Mouse (Mus musculus): ENCODE measurements around the gene Tmem189. TPM values are rescaled to one million over a fixed set of nuclear protein-coding genes. Genes with fewer than 3 reads are reported as not detected.

Tmem189 gene
- polyA plus RNA-seq, 1 experiment from 2014 or later, result 35.5 TPM

DNA sequence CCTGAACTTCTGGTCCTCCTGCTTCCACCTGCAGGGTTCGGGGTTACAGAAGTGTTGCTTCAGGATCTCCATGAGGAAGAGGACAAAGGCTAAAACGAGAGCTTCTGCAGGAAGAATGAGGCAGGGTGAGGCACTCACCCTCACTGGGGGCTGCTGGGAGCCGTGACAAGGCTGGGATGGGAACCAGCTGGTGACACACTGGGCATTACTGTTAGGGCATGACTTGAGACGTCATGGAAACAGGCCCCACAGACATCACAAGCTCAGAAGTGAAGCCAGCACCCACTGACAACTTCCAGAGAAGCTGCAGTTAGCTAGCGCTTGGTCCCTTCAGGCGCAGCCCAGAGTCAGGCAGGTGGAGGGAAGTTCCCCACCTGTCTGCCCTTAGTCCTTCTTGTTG, 89.7 kb downstream of the Tmem189 start:
- H3K4me2 ChIP-seq (ENCODE audit: low read depth, severe bottlenecking), result no peak overlapping the region
- peaks cover 37% of the 10 kb centered on the region for H3K4me1 ChIP-seq (ENCODE audit: control insufficient read depth, insufficient read depth, low read length)
- DNase-seq (ENCODE audit: low spot score) (no peak), ATAC-seq (ENCODE audit: insufficient number of reproducible peaks, low FRiP score, low TSS enrichment, low read depth) (no peak)
- H3K9me3 ChIP-seq (ENCODE audit: control insufficient read depth, low read length), result no peaks in the 10 kb centered on the region
- H3K27me3 ChIP-seq (ENCODE audit: control insufficient read depth, insufficient read depth, low read length), result no peaks in the 10 kb centered on the region
- H3K27ac ChIP-seq (replicated peaks; ENCODE audit: low read depth, low read length), result no peak overlapping the region
- no peak overlapping the region for H3K4me3 ChIP-seq (ENCODE audit: low read depth, low read length)
- H3K9ac ChIP-seq (ENCODE audit: low read length), result no peak overlapping the region
- WGBS, result 79% methylated on average over 6 of the region's 6 CpGs
- no peaks in the 10 kb centered on the region for H3K36me3 ChIP-seq (ENCODE audit: control insufficient read depth, insufficient read depth, low read length)

DNA sequence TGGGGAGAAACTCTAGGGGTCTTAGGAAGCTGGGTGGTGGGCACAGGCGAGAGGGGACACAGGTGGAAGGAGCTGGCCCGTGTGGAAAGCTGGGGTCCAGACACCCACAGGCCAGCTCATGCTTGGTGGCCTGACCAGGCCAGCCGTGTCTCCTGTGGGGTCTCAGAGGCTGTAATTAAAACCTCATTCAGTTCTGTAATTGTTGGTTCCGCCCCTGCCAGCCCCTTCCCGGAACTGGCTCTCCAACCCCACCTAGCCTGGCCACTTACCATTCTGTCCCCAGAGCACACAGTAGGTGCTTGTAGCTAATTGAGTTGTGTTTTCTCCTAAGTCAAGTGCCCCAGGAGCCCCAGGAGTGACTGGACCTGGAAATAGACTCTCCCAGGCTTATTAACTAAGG, 90.4 kb downstream of the Tmem189 start:
- 27% methylated on average over 5 of the region's 5 CpGs for WGBS
- Histone ChIP-seq H3K27ac (replicated peaks; ENCODE audit: low read depth, low read length) (no peak overlapping the region), H3K4me2 (ENCODE audit: low read depth, severe bottlenecking) (no peak overlapping the region), H3K4me1 (ENCODE audit: control insufficient read depth, insufficient read depth, low read length) (peaks cover 41% of the 10 kb centered on the region), H3K27me3 (ENCODE audit: control insufficient read depth, insufficient read depth, low read length) (no peaks in the 10 kb centered on the region), H3K9me3 (ENCODE audit: control insufficient read depth, low read length) (no peaks in the 10 kb centered on the region), H3K4me3 (ENCODE audit: low read depth, low read length) (no peak overlapping the region), H3K36me3 (ENCODE audit: control insufficient read depth, insufficient read depth, low read length) (no peaks in the 10 kb centered on the region), H3K9ac (ENCODE audit: low read length) (no peak overlapping the region)
- ATAC-seq (ENCODE audit: insufficient number of reproducible peaks, low FRiP score, low TSS enrichment, low read depth) (no peak), DNase-seq (ENCODE audit: low spot score) (no peak)

DNA sequence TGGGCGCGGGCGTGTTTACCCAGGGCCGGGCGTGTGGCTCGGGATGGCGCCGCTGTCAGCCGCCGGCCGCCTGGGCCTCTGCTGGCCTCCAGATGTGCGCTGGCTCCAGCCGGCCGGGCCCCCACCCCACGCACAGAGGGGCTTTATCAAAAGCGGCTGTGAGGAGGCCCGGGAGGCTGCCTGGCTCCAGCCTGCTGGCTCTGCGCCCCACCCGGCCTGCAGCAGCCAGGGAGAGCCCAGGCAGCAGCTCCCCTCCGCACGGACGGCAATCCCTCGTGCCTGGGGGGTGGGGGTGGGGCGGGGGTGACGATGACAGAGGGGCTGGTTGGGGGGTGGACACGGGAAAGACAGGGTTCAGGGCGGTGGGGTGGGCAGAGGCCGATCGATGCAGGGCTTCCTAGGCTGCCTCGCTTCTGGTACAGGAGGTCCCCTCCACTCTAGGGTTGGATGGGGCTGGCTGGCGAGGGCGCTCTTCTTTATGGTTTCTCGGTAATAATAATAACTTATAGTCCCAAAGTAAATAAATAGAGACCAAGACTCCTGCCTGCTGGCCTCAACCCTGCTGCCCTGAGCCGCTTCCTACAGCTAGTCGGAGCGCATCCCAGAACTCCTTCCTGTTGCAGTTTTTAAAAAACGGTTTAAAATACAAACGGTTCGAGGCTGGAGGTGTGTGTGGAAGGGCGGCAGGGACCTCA, 92.0 kb downstream of the Tmem189 start:
- peak overlapping the region; percentile 91 for H3K27ac ChIP-seq (replicated peaks; ENCODE audit: low read depth, low read length)
- peak; percentile 81 for ATAC-seq (ENCODE audit: insufficient number of reproducible peaks, low FRiP score, low TSS enrichment, low read depth)
- peak; percentile 90 for DNase-seq (ENCODE audit: low spot score)
- 15% methylated on average over 40 of the region's 40 CpGs for WGBS
- peaks cover 40% of the 10 kb centered on the region for H3K4me1 ChIP-seq (ENCODE audit: control insufficient read depth, insufficient read depth, low read length)
- no peaks in the 10 kb centered on the region for H3K9me3 ChIP-seq (ENCODE audit: control insufficient read depth, low read length)
- no peaks in the 10 kb centered on the region for H3K27me3 ChIP-seq (ENCODE audit: control insufficient read depth, insufficient read depth, low read length)
- peak overlapping the region; percentile 20; the same call in 1 of the 2 replicates for H3K4me3 ChIP-seq (ENCODE audit: low read depth, low read length)
- no peaks in the 10 kb centered on the region for H3K36me3 ChIP-seq (ENCODE audit: control insufficient read depth, insufficient read depth, low read length)
- H3K4me2 ChIP-seq (ENCODE audit: low read depth, severe bottlenecking), result peak overlapping the region; percentile 34
- no peak overlapping the region for H3K9ac ChIP-seq (ENCODE audit: low read length)

DNA sequence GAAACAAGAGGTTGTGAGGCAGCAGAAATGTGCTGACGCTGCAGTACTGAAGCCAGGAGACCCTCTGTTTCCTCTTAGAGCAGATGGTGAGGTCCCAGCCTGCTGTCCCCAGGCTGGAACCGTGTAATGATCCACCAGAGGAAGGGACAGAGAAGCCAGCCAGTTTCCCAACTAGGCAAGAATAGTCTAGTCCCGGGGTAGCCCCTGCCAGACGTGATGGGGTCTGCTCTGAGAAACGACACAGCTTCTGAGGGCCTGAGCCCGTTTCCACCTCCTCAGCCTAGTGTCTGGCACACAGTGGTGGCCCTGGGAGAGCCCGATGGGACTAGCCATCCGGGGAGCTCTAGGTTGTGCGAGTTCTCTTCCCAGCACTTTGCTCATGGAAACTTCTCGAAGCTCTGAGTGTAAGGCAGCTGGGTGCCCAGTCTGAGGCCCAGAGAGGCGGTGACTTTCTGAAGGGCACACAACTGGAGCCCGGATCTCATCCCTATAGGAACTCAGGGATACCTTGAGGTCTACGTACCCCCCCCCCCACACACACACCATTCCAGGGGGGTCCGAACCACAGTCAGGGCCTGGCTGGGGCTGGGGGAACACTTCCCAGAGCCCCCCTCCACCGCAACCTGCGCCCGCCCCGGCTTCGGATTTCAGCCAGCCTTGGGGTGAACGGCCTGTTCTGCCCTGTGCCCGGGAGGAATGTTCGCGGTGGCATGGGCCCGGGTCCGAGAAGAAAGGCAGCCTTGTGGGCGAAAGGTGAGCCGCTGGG, 92.7 kb downstream of the Tmem189 start:
- H3K9ac ChIP-seq (ENCODE audit: low read length), result peak overlapping the region; percentile 45
- DNase-seq (ENCODE audit: low spot score) (peak; percentile 60), ATAC-seq (ENCODE audit: insufficient number of reproducible peaks, low FRiP score, low TSS enrichment, low read depth) (peak; percentile 45)
- no peaks in the 10 kb centered on the region for H3K36me3 ChIP-seq (ENCODE audit: control insufficient read depth, insufficient read depth, low read length)
- H3K27me3 ChIP-seq (ENCODE audit: control insufficient read depth, insufficient read depth, low read length), result no peaks in the 10 kb centered on the region
- peak overlapping the region; percentile 91 for H3K27ac ChIP-seq (replicated peaks; ENCODE audit: low read depth, low read length)
- no peaks in the 10 kb centered on the region for H3K9me3 ChIP-seq (ENCODE audit: control insufficient read depth, low read length)
- H3K4me1 ChIP-seq (ENCODE audit: control insufficient read depth, insufficient read depth, low read length), result peaks cover 40% of the 10 kb centered on the region
- peak overlapping the region; percentile 34 for H3K4me2 ChIP-seq (ENCODE audit: low read depth, severe bottlenecking)
- H3K4me3 ChIP-seq (ENCODE audit: low read depth, low read length), result peak overlapping the region; percentile 20; the same call in 1 of the 2 replicates
- 7% methylated on average over 27 of the region's 27 CpGs for WGBS

DNA sequence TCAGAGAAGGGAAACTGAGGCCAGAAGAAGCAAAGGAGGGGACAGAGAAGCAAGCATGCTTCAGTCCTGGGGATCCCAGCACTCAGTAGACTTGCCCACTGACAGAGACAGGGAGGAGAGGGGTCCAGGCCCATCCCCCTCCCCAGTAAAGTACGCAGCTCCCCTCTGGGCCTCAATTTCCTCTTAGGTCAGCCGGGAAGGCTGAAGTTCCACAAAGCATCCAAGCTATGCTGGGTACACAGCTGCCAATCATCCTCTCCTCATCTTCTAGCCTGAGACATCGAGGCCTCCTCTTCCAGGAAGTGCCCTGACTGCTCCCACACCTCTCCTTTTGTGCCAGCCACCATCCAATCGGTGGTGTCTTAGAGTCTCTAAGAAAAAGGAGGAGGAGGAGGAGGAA, 93.4 kb downstream of the Tmem189 start:
- Histone ChIP-seq H3K27me3 (ENCODE audit: control insufficient read depth, insufficient read depth, low read length) (no peaks in the 10 kb centered on the region), H3K27ac (replicated peaks; ENCODE audit: low read depth, low read length) (peak overlapping the region; percentile 91), H3K9ac (ENCODE audit: low read length) (no peak overlapping the region), H3K4me2 (ENCODE audit: low read depth, severe bottlenecking) (peak overlapping the region; percentile 23), H3K4me1 (ENCODE audit: control insufficient read depth, insufficient read depth, low read length) (peaks cover 40% of the 10 kb centered on the region), H3K9me3 (ENCODE audit: control insufficient read depth, low read length) (no peaks in the 10 kb centered on the region), H3K4me3 (ENCODE audit: low read depth, low read length) (0 out of 2 replicates have a peak overlapping the region, but pooled peaks have one; percentile 5), H3K36me3 (ENCODE audit: control insufficient read depth, insufficient read depth, low read length) (no peaks in the 10 kb centered on the region)
- ATAC-seq (ENCODE audit: insufficient number of reproducible peaks, low FRiP score, low TSS enrichment, low read depth) (peak; percentile 32), DNase-seq (ENCODE audit: low spot score) (no peak)
- WGBS, result 6% methylated on average over 3 of the region's 4 CpGs

DNA sequence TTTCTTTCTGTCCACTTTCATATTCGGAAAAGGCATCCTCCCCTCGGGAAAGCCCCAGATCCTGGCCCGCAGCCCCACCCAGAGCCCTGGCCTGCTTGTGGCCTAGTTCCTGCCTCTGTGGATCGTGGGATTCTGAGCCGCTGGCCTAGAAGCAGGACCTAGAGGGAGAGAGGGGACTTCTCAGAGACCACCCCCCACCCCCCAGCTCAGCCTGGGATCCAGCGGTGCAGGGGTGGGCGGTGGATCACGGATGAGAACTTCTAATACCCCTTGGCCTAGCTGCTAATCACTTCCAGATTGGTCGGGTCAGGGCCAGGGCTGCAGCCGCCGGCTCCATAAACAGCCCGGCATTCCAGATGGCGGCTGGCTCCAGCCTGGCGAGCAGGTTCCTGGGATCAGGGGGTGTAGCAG, 93.9 kb downstream of the Tmem189 start:
- WGBS, result 7% methylated on average over 14 of the region's 14 CpGs
- Histone ChIP-seq H3K27ac (replicated peaks; ENCODE audit: low read depth, low read length) (peak overlapping the region; percentile 91), H3K9ac (ENCODE audit: low read length) (no peak overlapping the region), H3K4me2 (ENCODE audit: low read depth, severe bottlenecking) (peak overlapping the region; percentile 23; the same call in 1 of the 2 replicates), H3K36me3 (ENCODE audit: control insufficient read depth, insufficient read depth, low read length) (no peaks in the 10 kb centered on the region), H3K27me3 (ENCODE audit: control insufficient read depth, insufficient read depth, low read length) (no peaks in the 10 kb centered on the region), H3K4me1 (ENCODE audit: control insufficient read depth, insufficient read depth, low read length) (peaks cover 40% of the 10 kb centered on the region), H3K9me3 (ENCODE audit: control insufficient read depth, low read length) (no peaks in the 10 kb centered on the region), H3K4me3 (ENCODE audit: low read depth, low read length) (0 out of 2 replicates have a peak overlapping the region, but pooled peaks have one; percentile 5)
- ATAC-seq (ENCODE audit: insufficient number of reproducible peaks, low FRiP score, low TSS enrichment, low read depth) (peak; percentile 69), DNase-seq (ENCODE audit: low spot score) (peak; percentile 92)

DNA sequence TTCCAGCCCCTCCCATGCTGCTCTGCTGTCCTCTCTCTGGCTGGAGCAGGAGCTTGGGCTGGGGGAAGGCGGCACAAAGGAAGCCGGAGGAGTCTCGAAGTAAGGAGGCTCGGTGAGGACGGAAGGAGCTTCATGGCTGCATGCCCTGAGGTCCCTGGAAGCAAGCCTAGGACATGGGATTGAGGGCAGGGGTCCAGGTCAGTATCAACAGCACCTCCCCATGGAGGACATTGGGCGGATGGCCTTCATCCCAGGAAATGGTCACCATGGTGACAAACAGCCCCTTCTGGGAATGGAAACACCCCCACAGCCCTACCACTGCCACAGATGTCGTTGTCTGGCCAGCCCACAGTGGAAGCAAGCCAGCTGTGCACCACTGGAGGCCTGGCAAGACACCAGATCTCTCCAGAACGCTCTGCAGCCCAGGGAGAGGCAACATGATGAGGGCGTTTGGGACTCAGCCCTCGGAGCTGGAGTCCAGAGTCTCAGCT, 95.1 kb downstream of the Tmem189 start:
- Histone ChIP-seq H3K4me3 (ENCODE audit: low read depth, low read length) (no peak overlapping the region), H3K9ac (ENCODE audit: low read length) (peak overlapping the region; percentile 0; the same call in 1 of the 2 replicates), H3K4me1 (ENCODE audit: control insufficient read depth, insufficient read depth, low read length) (peaks cover 44% of the 10 kb centered on the region), H3K36me3 (ENCODE audit: control insufficient read depth, insufficient read depth, low read length) (no peaks in the 10 kb centered on the region), H3K27ac (replicated peaks; ENCODE audit: low read depth, low read length) (peak overlapping the region; percentile 31), H3K9me3 (ENCODE audit: control insufficient read depth, low read length) (no peaks in the 10 kb centered on the region), H3K27me3 (ENCODE audit: control insufficient read depth, insufficient read depth, low read length) (no peaks in the 10 kb centered on the region), H3K4me2 (ENCODE audit: low read depth, severe bottlenecking) (no peak overlapping the region; the same call in 1 of the 2 replicates)
- ATAC-seq (ENCODE audit: insufficient number of reproducible peaks, low FRiP score, low TSS enrichment, low read depth), result no peak
- peak; percentile 56 for DNase-seq (ENCODE audit: low spot score)
- 14% methylated on average over 10 of the region's 10 CpGs for WGBS

DNA sequence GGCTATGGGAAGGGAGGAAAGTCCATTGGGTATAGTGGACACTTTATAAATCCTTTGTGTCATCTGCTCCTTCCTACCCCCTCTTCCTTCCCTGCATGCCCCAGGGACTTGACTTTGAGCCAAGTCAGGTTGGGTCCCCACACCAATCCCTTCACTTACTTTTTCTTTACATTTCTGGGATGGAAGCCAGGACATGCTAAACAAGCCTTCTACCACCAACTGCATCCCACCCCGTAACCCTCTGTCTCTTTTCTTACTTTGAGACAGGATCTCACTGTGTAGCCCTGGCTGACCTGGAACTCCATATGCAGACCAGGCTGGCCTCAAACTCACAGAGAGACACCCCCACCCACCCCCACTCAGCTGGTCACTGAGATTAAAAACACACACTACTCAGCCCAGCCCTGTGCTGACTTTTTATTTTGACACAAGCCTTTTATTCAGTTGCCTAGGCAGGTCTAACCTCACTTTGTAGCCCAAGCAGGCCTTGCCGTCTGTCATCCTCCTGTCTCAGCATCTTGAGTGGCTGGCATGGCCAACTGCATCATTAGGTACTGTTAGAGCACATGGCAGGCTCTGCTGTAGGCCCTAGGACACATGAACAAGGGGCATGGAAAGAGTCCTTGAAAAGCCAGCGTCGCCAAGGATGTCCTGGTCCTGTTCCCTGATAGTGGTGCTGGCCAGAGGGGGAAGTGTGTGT, 95.9 kb downstream of the Tmem189 start:
- no peak for ATAC-seq (ENCODE audit: insufficient number of reproducible peaks, low FRiP score, low TSS enrichment, low read depth)
- WGBS, result 74% methylated on average over 4 of the region's 4 CpGs
- no peak for DNase-seq (ENCODE audit: low spot score)
- peaks cover 50% of the 10 kb centered on the region for H3K4me1 ChIP-seq (ENCODE audit: control insufficient read depth, insufficient read depth, low read length)
- peak overlapping the region; percentile 4 for H3K27ac ChIP-seq (replicated peaks; ENCODE audit: low read depth, low read length)
- no peak overlapping the region; the same call in 1 of the 2 replicates for H3K9ac ChIP-seq (ENCODE audit: low read length)
- no peaks in the 10 kb centered on the region for H3K9me3 ChIP-seq (ENCODE audit: control insufficient read depth, low read length)
- H3K4me2 ChIP-seq (ENCODE audit: low read depth, severe bottlenecking), result no peak overlapping the region
- H3K27me3 ChIP-seq (ENCODE audit: control insufficient read depth, insufficient read depth, low read length), result no peaks in the 10 kb centered on the region
- H3K36me3 ChIP-seq (ENCODE audit: control insufficient read depth, insufficient read depth, low read length), result no peaks in the 10 kb centered on the region
- no peak overlapping the region for H3K4me3 ChIP-seq (ENCODE audit: low read depth, low read length)
